Mouse (Mus musculus): ENCODE measurements around the gene Adcy2. TPM values are rescaled to one million over a fixed set of nuclear protein-coding genes. Genes with fewer than 3 reads are reported as not detected.
A peak's percentile ranks its signal among the peaks of the same experiment; 100 is the strongest.

Gene Adcy2
- total RNA-seq, 2 experiments from 2014 or later, result 82.1 to 127 TPM

DNA sequence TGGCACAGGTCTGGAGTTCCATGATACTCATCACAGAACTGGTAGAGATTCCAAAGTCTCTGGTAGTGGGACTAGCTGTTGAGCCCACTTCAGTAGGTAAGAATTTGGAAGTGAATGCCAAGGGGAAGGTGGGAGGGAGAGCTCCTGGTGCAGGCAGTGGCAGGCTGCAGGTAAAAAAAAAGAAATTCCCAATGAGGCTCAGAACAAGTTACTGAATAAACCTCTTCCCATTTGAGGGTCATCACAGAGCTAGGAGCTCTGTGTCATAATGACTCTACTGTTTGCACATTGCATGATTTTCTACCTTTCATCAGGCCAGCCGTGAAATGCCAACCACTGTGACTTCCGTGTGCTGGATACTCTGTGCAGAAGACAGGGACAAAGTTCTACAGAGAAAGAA lies 314.4 kb downstream of the Adcy2 start:
- DNase-seq (ENCODE audit: low spot score in 2 of 2), result no peak

DNA sequence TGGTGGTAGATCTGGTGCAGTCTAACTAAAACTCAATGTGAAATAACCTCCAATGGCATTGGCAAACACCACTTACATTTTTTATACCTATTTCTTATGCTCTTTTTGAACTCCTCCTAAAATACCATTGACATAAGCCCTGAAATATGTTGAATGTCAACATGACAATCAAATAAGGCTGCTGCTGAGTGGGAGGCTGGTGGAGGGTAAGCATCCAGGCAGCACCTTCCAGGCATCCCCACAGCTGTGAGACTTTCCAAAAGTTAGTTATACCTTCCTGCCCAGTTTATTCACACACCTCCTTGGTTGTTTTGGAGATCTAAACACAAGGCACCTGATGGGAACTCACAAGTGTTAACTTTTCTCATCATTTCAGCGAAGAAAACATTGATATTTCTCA lies 318.9 kb downstream of the Adcy2 start:
- DNase-seq (ENCODE audit: low spot score in 2 of 2), result no peak

DNA sequence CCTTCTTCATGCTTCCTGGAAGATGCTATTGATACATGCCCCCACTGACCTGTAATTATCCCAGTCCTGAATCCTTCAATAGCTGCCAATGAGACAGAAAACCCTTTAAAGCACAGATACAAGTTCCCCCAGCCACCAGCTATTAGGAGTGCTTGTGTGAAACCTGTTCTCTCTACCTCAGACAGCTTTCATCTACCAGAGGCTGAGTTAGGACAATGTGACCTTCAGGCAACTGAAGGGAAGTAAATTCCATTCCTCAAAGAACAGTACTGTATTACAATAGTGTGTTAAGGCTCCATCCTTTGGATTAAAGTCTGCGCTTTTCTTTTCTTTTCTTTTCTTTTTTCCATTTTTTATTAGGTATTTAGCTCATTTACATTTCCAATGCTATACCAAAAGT lies 356.6 kb downstream of the Adcy2 start:
- no peak for DNase-seq (ENCODE audit: low spot score in 2 of 2)

GRCm38 (mm10) chr13:68627041-68627440 lies 372.3 kb downstream of the Adcy2 start:
- no peak for DNase-seq (ENCODE audit: low spot score in 2 of 2)

- DNase-seq (ENCODE audit: low spot score in 2 of 2), result peak; percentile 26 to 31
These were observed 376.5 kb downstream of the Adcy2 start for GRCm38 (mm10) chr13:68622792-68623191.

GRCm38 (mm10) chr13:68607652-68608405 lies 391.5 kb downstream of the Adcy2 start:
- no peak for DNase-seq (ENCODE audit: low spot score in 2 of 2)

DNA sequence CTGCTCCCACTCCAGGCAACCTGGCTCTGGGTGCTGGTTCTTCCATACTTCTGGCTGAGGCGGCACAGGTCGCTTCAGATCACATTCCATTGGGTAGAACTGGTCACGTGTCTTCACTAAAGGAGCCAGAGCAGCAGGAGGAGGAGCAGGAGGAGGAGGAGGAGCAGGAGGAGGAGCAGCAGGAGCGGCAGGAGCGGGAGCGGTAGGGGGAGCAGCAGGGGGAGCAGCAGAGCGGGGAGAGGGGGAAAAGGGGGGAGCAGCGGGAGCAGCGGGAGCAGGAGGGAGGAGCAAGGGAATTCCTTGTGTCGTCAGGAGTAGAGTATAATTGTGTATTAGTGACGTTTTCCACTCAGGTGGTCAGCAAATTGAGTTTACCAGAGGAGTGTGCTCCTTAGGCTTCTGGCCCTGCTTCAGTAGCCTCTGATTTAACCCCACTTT lies 393.6 kb downstream of the Adcy2 start:
- DNase-seq (ENCODE audit: low spot score in 2 of 2), result no peak

- DNase-seq (ENCODE audit: low spot score in 2 of 2), result peak in 1 of 2 experiments; percentile 21
These were observed 396.3 kb downstream of the Adcy2 start for GRCm38 (mm10) chr13:68603085-68603484.

- peak; percentile 37 to 50 for DNase-seq (ENCODE audit: low spot score in 2 of 2)
These were observed 398.2 kb downstream of the Adcy2 start for GRCm38 (mm10) chr13:68601184-68601583.

- DNase-seq (ENCODE audit: low spot score in 2 of 2), result no peak
These were observed 400.4 kb downstream of the Adcy2 start for GRCm38 (mm10) chr13:68598953-68599352.

- DNase-seq (ENCODE audit: low spot score in 2 of 2), result peak in 1 of 2 experiments; percentile 27
These were observed 401.7 kb downstream of the Adcy2 start for GRCm38 (mm10) chr13:68597667-68598066.

- peak; percentile 41 to 69 for DNase-seq (ENCODE audit: low spot score in 2 of 2)
These were observed 402.1 kb downstream of the Adcy2 start, which contains the start of gene 1700001L19Rik for GRCm38 (mm10) chr13:68597199-68597598. 1700001L19Rik (plus strand) TSS chr13:68597421.

- DNase-seq (ENCODE audit: low spot score in 2 of 2), result no peak
These were observed 405.5 kb downstream of the Adcy2 start for GRCm38 (mm10) chr13:68593797-68594196.

DNA sequence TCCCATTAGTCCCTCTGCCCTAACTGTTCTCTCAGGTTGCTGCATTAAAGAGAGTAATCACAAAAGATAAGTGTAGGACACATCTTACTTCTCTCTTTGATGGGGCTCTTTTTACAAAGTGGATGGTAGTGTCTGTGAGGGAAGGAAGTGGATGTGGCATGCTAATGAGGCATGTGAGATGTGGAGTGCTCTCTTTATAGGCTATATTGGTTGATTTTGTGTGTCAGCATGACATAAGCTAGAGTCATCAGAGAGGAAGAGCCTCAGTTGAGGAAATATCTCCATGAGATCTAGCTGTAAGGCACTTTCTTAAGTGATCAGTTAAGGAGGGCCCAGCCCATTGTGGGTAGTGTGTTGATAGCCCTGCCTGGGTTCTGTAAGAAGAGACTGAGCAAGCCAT lies 411.0 kb downstream of the Adcy2 start:
- DNase-seq (ENCODE audit: low spot score in 2 of 2), result no peak

GRCm38 (mm10) chr13:68585441-68585840 lies 413.9 kb downstream of the Adcy2 start:
- no peak for DNase-seq (ENCODE audit: low spot score in 2 of 2)

DNA sequence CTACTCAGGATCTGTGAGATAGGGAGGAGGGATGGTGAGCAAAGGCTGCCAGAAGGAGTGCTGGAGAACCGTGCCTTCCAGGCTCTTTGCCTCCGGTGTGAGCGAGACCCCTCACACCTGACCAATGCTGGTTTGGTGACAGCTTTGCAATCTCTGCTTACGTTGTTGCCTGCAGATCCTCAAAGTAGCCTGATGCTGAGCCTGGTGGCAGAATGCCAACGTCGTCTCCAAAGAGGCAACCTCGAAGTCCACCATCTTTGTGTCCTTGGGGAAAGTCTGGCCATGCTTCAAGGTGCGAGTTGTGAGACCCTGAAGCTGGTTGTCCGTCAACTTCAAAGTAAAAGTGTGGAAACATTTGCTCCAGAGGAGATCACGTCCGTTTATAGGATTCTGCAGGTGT lies 415.4 kb downstream of the Adcy2 start:
- no peak for DNase-seq (ENCODE audit: low spot score in 2 of 2)

DNA sequence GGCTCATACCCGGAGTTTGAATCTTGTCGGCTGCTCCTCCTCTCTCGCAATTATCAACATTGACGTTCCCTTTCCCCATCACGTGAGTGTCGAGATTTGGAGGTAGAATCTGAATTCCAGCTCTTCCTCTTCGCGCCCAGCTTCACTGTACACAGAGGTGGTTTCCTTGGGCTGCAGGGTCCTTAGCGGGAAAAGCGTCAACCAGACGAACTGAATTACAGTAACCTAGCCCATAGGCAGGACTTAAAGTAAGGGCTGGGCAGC lies 416.9 kb downstream of the Adcy2 start:
- no peak for DNase-seq (ENCODE audit: low spot score in 2 of 2)

- peak; percentile 98 to 99 for DNase-seq (ENCODE audit: low spot score in 2 of 2)
These were observed 417.4 kb downstream of the Adcy2 start, which contains the start of the genes Mtrr and Fastkd3 for GRCm38 (mm10) chr13:68581747-68582516. Mtrr (minus strand) TSS chr13:68582149. Fastkd3 (plus strand) TSS chr13:68582234.

GRCm38 (mm10) chr13:68581086-68581740 lies 418.1 kb downstream of the Adcy2 start:
- DNase-seq (ENCODE audit: low spot score in 2 of 2), result no peak

- no peak for DNase-seq (ENCODE audit: low spot score in 2 of 2)
These were observed 421.4 kb downstream of the Adcy2 start for GRCm38 (mm10) chr13:68577945-68578344.

DNA sequence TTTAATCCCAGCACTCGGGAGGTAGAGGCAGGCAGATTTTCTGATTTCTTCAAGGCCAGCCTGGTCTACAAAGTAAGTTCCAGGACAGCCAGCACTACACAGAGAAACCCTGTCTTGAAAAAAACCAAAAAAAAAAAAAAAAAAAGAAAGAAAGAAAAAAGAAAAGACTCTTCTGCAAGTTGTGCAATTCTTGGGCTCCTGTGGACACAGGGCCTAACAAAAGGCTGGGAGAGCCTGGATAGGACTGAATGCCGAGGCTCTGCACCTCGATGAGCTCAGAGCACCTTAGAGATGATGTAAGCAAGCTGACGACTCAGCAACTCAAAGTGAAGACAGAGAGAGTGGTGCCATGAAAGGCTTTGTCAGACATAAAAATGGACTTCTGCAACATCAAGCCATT lies 424.9 kb downstream of the Adcy2 start:
- no peak for DNase-seq (ENCODE audit: low spot score in 2 of 2)

Data from left cerebral cortex, adult 18-20 months (tissue).